Mouse (Mus musculus) erythroblast, embryonic 14.5 days (primary cell): ENCODE measurements around the gene Pga5. TPM values are rescaled to one million over a fixed set of nuclear protein-coding genes. Genes with fewer than 3 reads are reported as not detected.

Experiments
- H3K27me3 ChIP-seq: 2 replicates; pipeline ENCODE4 v1.6.1; 2012; ENCODE audit warnings: inconsistent platforms; ENCODE audit not compliant: control insufficient read depth
- H3K36me3 ChIP-seq: 2 replicates; pipeline ENCODE4 v1.6.1; 2012; ENCODE audit warnings: mild to moderate bottlenecking, inconsistent platforms; ENCODE audit not compliant: control insufficient read depth
- H3K4me1 ChIP-seq: 2 replicates; pipeline ENCODE4 v1.6.1; 2012; ENCODE audit warnings: inconsistent platforms; ENCODE audit not compliant: control insufficient read depth
- H3K4me3 ChIP-seq: replicated peaks from 2 replicates; pipeline ENCODE3; 2012; ENCODE audit warnings: moderate library complexity, mild to moderate bottlenecking, inconsistent platforms
- H3K9me3 ChIP-seq: 2 replicates; pipeline ENCODE4 v1.6.1; 2012; ENCODE audit warnings: low read length, inconsistent platforms, mixed read lengths; ENCODE audit not compliant: control insufficient read depth
- GATA1 ChIP-seq: IDR thresholded peaks from 2 replicates; pipeline ENCODE4 v1.6.1; 2012; ENCODE audit warnings: low read length, inconsistent platforms, mixed read lengths
- TAL1 ChIP-seq: IDR thresholded peaks from 3 replicates; pipeline ENCODE4 v1.6.1; 2012; ENCODE audit warnings: low read length, inconsistent platforms, mixed read lengths
- polyA plus RNA-seq: library from polyadenylated mRNA; stranded (reverse); fragments of >175 nt; gene quantifications from 2 replicates; pipeline ENCODE4 v1.2.3, GENCODE M21; 2012

Pga5 gene
- polyA plus RNA-seq, 1 experiment: not detected

- H3K36me3 ChIP-seq: no peaks in the 10 kb centered on the region
- TF ChIP-seq GATA1 (no peak), TAL1 (no peak)
Measured at GRCm38 (mm10) chr19:10685081-10685480, 7.2 kb upstream of the Pga5 start.

GRCm38 (mm10) chr19:10681571-10681970 lies 3.7 kb upstream of the Pga5 start:
- H3K9me3 ChIP-seq: no peaks in the 10 kb centered on the region
- peaks cover 20% of the 10 kb centered on the region for H3K27me3 ChIP-seq
- H3K4me1 ChIP-seq: peaks cover 27% of the 10 kb centered on the region
- TF ChIP-seq TAL1: no peak
- no peak for TF ChIP-seq GATA1
- H3K36me3 ChIP-seq: no peaks in the 10 kb centered on the region
- H3K4me3 ChIP-seq: no peak overlapping the region

More at GRCm38 (mm10) chr19:10685081-10685480, 7.2 kb upstream of the Pga5 start:
- Histone ChIP-seq H3K27me3 (peaks cover 20% of the 10 kb centered on the region), H3K9me3 (no peaks in the 10 kb centered on the region), H3K4me3 (no peak overlapping the region), H3K4me1 (peaks cover 42% of the 10 kb centered on the region)

GRCm38 (mm10) chr19:10678772-10679067 lies 849 bp upstream of the Pga5 start:
- peaks cover 11% of the 10 kb centered on the region for H3K27me3 ChIP-seq
- peaks cover 17% of the 10 kb centered on the region for H3K4me1 ChIP-seq
- no peak for TF ChIP-seq TAL1
- TF ChIP-seq GATA1: no peak
- H3K9me3 ChIP-seq: no peaks in the 10 kb centered on the region
- no peak overlapping the region for H3K4me3 ChIP-seq
- no peaks in the 10 kb centered on the region for H3K36me3 ChIP-seq

- TF ChIP-seq GATA1: no peak
- TF ChIP-seq TAL1: no peak
- Histone ChIP-seq H3K27me3 (peaks cover 2% of the 10 kb centered on the region), H3K36me3 (no peaks in the 10 kb centered on the region), H3K4me3 (no peak overlapping the region), H3K9me3 (no peaks in the 10 kb centered on the region), H3K4me1 (peaks cover 24% of the 10 kb centered on the region)
Measured at GRCm38 (mm10) chr19:10676656-10677055, 1.2 kb downstream of the Pga5 start.

- Histone ChIP-seq H3K9me3 (no peaks in the 10 kb centered on the region), H3K4me1 (peaks cover 32% of the 10 kb centered on the region), H3K4me3 (no peak overlapping the region), H3K27me3 (peaks cover 3% of the 10 kb centered on the region; the same call in 1 of the 2 replicates), H3K36me3 (no peaks in the 10 kb centered on the region)
- no peak for TF ChIP-seq GATA1
- TF ChIP-seq TAL1: no peak
Measured at GRCm38 (mm10) chr19:10673275-10673674, 4.6 kb downstream of the Pga5 start.

- H3K9me3 ChIP-seq: no peaks in the 10 kb centered on the region
- no peak overlapping the region for H3K4me3 ChIP-seq
- H3K27me3 ChIP-seq: peaks cover 3% of the 10 kb centered on the region; the same call in 1 of the 2 replicates
- H3K36me3 ChIP-seq: no peaks in the 10 kb centered on the region
- peaks cover 22% of the 10 kb centered on the region for H3K4me1 ChIP-seq
- TF ChIP-seq GATA1: no peak
- TF ChIP-seq TAL1: no peak
Measured at GRCm38 (mm10) chr19:10671854-10672417, 5.9 kb downstream of the Pga5 start.

- TF ChIP-seq TAL1 (no peak), GATA1 (no peak)
- no peaks in the 10 kb centered on the region for H3K36me3 ChIP-seq
- H3K4me1 ChIP-seq: peaks cover 19% of the 10 kb centered on the region
- H3K27me3 ChIP-seq: peaks cover 3% of the 10 kb centered on the region; the same call in 1 of the 2 replicates
- H3K4me3 ChIP-seq: no peak overlapping the region
- no peaks in the 10 kb centered on the region for H3K9me3 ChIP-seq
Measured at GRCm38 (mm10) chr19:10671319-10671718, 6.6 kb downstream of the Pga5 start.

- Histone ChIP-seq H3K36me3 (peaks cover 18% of the 10 kb centered on the region), H3K9me3 (no peaks in the 10 kb centered on the region), H3K27me3 (peaks cover 3% of the 10 kb centered on the region; the same call in 1 of the 2 replicates), H3K4me3 (no peak overlapping the region), H3K4me1 (peaks cover 60% of the 10 kb centered on the region)
- TF ChIP-seq GATA1 (no peak), TAL1 (no peak)
Measured at GRCm38 (mm10) chr19:10665499-10665898, 12.4 kb downstream of the Pga5 start.

- peaks cover 20% of the 10 kb centered on the region for H3K36me3 ChIP-seq
- peaks cover 3% of the 10 kb centered on the region; the same call in 1 of the 2 replicates for H3K27me3 ChIP-seq
- no peaks in the 10 kb centered on the region for H3K9me3 ChIP-seq
- H3K4me3 ChIP-seq: no peak overlapping the region
- H3K4me1 ChIP-seq: peaks cover 63% of the 10 kb centered on the region
- no peak for TF ChIP-seq GATA1
- TF ChIP-seq TAL1: no peak
Measured at GRCm38 (mm10) chr19:10665093-10665492, 12.8 kb downstream of the Pga5 start.

GRCm38 (mm10) chr19:10662665-10663064 lies 15.2 kb downstream of the Pga5 start:
- H3K4me3 ChIP-seq: no peak overlapping the region
- H3K9me3 ChIP-seq: no peaks in the 10 kb centered on the region
- no peak for TF ChIP-seq GATA1
- no peak for TF ChIP-seq TAL1
- peaks cover 84% of the 10 kb centered on the region for H3K4me1 ChIP-seq
- H3K27me3 ChIP-seq: no peaks in the 10 kb centered on the region
- H3K36me3 ChIP-seq: peaks cover 35% of the 10 kb centered on the region
